Mouse (Mus musculus): ENCODE measurements around the gene Fhit.

Fhit gene

DNA sequence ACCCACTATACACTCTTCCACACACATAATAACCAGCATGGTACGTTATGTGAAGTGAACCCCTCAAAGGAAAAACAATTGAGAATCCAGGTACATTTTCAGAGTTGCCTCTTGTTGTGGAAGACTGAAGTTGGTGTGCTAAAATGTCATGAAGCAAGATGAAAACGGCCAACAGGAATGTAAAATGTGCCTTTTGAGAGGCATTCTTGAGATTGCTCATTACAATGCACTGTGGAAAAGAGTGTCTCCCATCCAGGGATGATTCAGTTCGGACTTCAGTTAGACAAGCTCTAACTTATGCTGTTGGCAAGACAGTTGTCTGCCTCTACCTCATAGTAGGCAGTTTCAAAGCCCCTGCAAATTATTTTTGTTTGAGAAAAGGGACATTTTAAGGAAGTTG lies 676.0 kb downstream of the Fhit start:
- DNase-seq, result no peak

DNA sequence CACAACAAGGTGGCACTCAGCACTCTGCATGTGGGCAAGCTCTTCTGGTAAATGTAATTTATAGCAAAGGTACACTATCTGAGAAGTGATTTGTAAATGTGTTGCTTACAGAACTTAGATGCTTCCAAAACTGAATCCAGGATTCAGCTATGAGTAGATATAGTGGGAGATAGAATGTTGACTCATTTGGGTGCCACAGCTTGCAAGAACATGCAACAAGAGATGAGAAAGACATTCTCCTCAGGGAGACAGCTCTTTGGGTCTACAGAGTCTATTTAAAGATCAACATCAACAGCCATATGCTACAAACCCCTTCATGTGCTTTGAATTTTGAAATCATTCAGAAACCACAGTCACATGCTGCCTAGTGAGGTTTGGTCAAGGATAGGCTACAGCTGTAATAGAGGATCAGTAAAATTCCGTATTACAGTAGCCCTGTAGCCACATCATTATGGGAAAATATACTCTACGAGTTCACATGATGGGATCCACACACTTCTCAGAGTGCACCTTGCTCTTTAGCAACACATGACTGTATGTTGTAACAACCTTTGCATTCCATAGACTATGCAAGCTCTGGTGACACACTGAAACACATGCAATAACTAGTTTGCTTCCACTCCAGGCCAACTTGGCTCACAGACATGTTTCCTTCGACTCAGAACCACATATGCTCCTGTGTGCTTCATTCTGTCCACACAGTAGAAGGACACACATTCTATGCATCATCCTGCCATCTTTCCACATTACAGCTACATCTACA lies 678.8 kb downstream of the Fhit start:
- no peak for DNase-seq

DNA sequence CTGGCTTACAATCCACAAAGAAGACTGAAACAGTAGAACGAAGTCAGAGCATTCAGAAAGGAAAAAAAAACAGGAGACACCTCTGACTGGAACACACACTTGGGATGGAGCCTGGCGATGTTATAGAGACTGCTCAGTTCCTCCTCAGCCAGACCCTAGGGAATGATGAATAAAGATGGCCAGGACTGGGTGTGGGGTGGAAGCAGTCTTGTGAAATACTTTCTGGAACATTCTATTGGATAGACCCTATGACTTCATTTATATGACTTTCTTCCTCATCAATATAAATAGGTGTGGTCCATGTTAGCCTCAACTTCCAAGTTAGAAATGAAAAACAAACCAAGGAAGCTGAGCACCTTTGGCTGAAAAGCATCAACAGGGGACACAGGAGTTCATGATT lies 680.5 kb downstream of the Fhit start:
- DNase-seq, result no peak

DNA sequence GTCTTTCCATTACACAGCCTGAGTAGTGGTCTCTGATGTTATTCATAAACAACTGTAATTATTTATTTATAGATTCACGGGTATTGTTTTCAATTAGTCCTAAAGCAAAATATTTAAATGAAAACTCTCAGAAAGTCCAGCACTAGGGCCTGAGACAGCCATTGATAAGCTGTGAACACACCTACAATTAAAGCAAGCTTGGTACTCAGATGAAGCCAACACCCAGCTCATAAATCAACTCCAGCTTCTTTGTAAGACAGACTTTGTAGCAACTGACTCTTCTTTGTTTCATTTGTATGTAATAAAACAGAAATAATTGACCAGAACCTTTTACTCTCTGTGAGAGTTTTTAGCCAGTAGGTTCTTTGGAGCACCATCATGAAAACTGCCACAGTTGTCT lies 681.2 kb downstream of the Fhit start:
- no peak for DNase-seq

DNA sequence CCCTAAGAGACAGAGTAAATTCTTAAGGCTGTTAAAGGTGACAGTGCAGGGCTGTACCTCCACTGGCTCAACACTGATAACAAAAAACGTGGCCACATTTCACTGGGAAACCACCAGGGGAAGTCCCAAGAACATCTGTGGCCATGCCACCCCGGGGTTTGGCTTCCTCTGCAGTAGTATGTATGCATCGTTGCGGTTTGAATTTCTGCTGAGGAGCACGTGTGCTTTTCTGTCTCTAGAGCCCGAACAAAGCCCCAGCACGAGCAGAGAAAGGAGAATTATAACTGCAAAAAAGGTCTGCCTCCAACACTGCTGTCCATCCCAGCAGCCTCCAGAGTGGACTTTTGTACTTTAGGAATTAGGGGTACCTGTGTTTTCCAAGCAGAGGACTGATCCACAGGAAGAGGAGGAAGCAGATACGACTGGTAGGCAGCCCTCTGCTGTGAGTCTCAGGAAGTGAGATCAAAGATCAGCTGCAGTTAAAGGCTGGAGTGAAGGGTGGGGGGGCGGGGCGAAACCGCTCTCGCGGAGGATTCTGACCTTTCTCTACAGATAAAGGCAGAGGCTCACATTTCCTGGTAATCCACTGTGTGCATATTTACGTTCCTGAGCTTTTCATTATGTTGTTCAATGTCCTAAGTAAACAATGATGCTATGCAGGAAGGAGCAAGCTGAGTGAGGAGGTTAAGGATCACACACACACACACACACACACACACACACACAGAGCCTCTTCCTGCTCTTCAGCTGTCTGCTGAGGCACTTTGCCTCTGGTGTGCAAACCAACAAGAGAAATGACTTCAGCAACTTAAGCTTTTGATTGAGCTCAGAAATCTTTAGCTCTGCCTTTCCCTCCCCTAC lies 708.6 kb downstream of the Fhit start:
- DNase-seq, result peak; percentile 45 to 55

DNA sequence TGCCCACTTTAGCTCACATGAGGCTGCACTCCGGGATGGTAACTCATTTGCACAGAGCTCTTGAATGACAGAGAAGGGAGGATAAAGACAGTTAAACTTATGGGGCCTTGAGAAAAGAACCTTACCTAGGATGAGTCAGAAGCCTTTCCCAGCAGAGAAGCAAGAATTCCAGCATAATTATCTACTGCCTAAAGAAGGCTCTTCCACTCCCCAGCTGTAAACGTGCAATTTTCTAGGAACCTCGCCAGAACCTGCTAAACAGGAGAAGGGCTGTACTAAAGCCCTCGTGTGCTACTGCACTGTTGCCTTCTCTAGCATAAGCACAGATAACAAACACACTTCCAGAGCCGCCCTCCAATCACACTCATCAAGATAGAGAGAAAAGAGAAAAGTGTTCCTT lies 709.6 kb downstream of the Fhit start:
- no peak for DNase-seq

DNA sequence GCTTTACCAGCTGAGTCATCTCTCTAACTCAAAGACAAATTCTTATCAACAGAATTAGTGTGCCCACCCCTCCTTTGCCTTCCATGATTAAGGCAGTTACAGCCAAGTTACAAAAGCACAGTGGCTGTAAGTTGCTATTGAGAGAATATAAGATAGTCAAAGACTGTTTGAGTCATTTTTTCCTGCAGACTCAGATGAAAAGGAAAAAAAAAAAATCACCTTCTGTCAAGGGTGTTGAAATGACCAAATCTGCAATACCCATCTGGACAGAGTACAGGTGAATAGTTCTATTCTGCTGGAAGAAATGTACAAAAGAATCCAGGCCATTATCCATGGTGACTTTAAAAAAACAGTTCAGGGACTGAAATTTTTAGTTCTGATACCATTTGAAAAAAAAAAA lies 716.5 kb downstream of the Fhit start:
- no peak for DNase-seq

DNA sequence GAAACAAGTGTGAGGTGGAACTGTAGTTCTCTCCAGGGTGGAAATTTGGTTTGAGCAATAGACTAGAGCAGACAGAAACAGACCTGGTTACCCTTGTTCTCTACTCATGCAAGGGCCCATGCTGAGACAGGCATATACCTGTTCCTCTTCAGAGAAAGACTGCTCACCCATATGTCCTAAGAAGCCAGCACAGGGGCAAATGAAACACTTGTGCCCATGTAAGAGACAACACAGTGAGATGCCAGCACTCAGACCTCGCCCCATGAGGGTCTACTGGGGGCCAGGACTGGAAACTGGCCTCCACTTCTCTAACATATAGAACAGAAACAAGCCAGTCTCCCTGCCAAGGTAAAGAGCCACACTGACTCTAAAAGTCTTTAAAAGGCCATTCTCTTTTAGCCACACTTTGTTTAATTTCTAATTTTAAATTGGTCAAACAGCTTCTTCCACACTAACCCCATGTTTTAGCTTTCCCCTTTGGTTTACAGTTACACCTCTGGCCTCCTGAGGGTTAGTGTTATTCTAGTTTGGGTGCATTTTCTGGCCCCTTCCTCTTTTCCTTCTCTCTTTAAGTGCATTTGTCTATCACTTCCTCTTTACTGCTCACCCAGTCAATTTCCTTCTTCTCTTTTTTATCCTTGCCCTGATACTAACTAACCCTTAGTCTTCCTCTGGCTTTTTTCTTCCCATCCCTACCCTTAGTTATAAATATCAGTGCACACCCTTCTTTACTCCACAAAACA lies 722.7 kb downstream of the Fhit start:
- no peak for DNase-seq

DNA sequence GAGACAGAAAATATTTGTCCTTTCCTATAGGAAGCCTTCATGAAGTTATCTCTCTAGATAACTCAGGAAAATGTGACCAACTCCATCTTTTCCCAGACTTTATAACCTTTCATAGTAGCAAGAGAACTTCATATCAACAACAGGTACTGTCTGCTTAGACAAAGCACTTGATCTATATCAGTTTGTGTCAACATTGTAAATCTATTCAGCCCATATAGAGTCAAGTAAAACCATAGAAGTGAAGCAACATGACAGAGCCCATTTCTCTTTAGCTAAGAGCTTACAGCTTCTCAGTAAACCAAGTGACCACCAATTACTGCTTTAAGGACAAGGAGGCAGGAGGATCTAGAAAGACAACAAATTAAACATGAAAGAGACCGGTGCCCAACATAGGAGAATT lies 725.6 kb downstream of the Fhit start:
- no peak for DNase-seq

DNA sequence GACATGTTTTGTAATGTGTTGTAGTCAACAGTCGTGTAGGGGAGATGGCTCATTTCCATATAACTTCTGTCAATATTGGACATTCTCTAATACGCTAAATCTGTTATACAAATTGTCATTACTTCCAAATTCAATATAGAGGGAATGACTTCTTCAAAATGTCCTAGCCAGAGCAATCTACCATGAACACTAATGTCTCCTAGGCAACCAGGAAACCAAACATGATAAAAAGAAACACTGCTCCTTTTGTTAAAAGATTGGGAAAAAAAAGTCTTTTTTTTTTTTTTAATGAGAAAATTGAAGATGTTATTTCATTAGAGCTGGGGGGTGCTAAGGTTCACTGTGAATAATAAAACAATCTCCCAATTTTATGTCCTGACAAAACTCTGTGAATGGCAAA lies 729.3 kb downstream of the Fhit start:
- no peak for DNase-seq

DNA sequence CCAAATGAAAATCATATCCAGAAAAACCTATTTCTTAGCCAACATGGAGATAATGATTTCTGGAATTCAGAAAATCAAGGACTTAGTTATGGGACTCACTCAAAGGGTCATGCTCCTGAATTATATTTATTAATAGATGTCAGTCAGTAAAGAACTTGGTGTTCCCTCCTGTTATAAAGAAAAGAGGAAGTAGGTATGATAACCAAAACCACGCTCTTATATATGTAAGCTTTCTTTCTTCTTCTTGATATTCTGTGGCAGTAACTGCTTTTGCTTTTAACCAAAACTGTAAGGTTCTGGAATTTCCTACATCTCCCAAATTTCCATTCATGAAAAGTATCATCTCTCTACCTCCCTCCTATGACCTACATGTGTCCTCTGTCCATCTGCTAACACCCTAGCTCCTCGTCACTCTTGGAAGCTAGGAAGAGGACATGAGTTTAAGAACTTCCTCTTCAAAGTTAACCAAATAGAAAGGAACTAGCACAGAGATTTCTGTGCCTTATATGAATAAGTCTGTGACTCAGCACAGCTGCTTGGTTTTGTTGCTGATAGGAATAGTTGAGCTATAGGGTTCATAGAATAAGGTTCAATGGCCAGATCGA lies 731.3 kb downstream of the Fhit start:
- DNase-seq, result no peak

DNA sequence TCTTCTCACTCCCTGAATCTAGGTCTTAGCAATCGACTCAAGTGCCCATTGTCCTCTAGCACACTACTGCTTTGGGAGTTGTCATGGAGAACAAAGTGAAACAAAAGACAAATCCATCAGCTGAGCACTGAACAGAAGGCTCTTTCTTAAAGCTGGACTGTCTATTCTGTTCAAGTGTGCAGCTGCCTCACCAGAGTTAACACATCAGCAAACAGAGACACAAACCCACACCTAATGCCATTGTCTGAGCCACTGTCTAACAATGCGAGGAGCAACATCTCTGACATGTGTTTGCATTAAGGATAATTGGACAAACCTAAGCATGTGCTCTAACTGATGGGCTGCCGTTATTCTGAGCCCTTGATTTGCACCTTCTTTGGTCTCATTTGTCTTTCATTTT lies 738.3 kb downstream of the Fhit start:
- DNase-seq, result no peak

DNA sequence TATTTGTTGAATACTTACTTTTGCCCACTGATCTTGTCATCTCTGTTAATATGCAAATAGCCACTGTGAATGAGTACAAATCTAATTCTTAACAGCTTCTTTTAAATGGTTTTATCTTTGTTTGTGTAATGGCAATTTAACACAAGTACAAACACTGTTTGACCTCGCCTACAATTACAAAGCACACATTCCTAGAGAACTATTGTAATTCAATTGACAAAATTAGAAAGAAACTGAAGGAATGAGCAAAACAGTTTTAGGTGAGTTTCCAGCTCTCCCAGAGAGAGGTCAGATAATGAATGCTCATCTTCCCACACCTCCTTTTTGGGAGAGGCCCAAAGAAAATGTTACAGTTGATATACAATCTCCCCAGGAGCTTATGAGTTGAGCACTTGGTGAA lies 739.6 kb downstream of the Fhit start:
- DNase-seq, result no peak

DNA sequence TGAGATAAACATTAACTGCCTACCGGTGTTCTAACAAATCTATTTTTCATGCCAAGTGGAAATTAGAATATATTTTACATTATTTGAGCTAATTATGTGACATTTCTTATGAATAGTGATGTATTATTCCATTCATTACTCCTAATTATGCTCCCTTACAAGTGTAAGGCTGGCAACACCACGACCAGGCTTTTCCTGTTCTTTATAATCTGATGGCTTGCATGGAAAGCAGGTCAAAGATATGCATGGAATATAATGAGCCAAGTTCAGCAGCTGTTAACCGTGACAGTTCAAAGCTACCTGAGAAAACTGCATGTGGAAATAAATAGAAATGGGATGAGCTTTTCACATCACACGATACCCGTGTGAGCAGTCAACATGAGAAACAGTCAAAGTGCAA lies 746.8 kb downstream of the Fhit start:
- no peak for DNase-seq

DNA sequence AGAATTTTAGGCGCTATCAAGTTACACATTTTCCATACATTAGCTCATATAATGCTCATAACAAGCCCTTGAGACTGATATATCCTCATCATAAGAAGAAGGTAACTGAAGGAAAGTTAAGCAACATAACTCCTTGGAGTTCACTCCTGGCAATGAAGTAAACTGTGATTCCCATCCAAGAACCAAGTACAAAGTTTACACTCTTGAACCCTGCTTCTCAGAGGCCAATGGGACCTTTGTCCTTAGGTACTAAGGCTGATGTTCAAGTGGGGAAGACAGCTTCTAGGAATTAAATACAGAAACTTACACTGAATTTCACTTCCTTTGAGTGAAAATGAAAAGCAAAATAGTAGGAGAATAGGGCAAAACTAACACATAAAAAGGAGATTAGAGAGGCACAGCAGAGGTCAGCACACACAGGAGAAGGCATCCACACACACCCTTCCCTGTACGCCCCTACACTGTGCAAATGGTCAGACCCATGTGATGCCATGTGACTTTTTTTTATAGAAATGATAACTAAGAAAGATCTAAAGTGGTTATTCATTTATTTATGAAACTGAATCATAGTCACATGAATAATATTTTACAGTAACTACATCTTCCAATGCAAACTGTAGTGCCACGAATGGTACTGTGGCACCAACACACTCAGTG lies 752.4 kb downstream of the Fhit start:
- DNase-seq, result peak; percentile 30 to 57

DNA sequence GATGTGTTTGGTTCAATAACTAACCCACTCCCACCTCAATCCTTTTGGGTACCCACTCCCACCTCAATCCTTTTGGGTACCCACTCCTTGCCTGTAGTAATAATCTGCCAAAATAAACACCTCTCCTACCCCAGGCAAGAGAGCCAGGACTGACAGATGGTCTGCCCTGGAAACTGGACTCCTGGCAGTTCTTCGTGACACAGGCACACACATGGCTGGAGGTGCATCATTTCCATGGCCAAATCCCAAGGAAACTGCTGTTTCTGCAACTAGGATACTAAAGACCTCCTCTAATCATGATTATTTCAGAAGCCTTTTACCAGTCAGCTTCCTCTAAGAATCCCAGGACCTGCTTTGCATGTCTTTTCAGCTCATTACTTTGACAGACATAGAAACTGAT lies 756.5 kb downstream of the Fhit start:
- DNase-seq, result no peak

DNA sequence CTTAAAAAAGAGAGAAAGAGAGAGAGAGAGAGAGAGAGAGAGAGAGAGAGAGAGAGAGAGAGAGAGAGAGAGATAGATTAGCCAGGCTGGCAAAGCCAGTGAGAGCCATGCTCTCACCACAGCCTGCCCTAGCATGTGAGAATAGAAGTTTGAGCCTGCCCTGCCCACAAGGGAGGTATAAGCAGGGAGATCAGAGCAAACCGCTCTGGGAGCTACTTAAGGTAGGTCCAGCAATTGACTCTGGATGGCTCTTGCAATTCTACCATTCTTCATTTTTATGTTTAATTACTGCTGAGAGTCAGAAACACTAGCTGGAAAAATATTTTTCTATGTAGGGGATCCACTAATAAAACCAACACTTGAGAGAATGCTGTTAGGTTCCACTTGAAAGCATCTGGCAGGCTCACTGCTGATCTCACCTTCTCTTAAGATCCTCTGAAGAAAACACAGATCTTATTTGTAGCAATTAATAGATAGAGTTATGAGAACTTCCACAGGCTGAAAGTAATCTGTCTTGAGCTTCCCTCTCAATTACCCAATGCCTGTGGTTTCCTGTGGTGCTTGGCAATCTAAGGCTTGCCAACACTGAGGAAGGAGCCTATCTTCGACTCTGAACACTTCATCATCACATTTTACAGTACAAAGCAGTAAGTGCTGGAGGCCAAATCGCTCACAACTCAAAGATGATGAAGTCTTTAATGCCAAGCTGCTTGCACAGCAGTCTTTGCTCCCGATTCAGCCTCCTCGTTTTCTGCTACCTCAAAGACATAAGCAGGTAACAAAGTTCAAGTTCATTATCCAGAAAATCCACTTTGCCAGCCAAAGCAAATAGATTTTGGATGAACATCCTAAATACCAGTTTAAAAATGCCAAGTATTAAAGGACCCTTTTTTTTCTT lies 793.8 kb downstream of the Fhit start:
- DNase-seq, result peak; percentile 3 to 4

DNA sequence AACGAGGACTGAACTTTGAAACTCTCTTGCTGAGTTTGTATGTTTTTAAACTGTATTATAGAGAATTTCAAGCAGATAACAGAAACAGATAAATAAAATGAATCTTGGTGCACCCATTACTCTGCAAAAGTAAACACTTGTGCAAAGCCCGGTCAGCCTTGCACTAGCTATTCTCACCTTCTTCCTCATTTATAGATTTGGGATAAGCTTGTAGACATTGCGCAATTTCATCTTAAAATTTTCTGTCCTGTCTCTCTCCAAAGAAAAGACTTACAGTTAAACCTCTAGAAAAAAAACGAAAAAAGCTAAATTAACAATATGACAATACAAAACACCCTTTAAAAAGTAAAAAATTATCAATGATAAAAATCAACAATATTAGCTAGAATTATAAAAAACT lies 795.0 kb downstream of the Fhit start:
- DNase-seq, result no peak

DNA sequence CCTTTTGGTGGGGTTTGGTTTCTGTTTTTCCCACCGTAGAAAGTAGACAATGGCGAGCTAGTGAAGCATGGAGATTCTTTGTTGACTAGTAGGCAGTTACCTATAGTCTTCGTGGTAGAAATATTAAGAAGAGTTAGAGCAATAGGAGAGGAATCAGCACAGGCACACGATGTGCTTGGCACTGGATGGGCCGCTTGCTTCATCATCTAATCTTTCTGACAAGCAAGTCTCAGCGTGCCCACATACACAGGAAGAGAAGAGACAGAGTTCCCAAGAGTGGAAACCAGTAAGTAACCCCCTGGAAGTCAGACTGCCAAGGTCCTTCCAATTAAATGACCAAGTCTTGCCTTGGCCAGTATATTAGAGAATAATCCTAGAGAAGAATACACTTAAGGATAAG lies 797.6 kb downstream of the Fhit start:
- DNase-seq, result no peak

DNA sequence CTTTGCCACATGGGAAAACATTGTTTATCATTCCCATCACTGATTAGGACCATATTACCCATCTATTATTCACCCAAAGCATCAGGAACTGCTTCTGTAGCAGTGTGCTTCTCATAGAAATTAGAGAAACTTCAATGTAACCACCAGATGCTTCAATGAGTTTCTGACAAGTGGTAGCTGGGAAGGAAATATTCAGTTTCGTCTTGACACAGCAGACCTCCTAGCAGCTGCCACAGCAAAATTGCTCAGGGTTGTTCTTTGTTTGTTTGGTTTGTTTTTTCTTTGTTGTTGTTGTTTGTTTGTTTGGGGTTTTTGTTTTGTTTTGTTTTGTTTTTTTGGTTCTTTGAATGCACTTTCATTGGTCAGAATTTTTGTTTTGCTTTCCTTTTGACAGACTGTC lies 798.5 kb downstream of the Fhit start:
- DNase-seq, result no peak

DNA sequence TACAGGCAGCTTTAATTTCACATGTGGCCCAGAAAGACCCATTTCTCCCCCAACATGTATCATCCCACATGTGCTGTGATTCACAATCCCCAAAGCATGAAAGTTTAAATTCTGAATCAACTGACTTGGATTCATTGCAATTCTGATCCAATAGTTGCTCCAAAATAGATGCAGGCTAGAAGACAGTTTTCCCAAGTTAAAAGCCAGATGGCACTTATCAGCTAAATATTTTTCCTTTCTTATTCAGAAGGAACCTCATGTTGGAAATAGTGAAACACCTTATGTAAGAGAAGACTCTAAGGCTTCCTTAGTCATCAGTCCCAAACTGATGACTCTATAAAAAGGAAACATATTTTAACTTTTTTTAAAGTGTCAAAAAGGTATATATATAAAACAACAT lies 815.9 kb downstream of the Fhit start:
- no peak for DNase-seq

DNA sequence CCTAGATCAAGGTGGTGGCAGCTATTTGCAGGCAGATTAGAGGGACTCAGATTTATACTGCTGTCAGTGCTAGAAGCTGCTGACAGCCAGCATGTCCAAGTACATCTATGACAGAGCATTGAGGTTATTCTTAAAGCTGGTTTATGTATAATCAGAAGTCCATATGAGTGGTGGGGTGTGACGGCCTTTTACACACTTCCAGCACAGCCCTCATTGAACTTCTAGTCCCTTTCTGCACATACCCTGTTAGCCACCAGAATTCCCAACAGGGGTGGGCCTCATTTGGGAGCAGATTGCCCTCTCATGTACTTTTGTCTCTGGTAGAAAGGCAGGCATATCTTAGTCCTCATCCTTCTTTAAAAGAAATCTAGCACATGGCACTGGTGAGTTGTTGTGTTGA lies 817.8 kb downstream of the Fhit start:
- DNase-seq, result no peak
